Mouse (Mus musculus): Measurements from ENCODE around the gene Kcnj15.

DNA sequence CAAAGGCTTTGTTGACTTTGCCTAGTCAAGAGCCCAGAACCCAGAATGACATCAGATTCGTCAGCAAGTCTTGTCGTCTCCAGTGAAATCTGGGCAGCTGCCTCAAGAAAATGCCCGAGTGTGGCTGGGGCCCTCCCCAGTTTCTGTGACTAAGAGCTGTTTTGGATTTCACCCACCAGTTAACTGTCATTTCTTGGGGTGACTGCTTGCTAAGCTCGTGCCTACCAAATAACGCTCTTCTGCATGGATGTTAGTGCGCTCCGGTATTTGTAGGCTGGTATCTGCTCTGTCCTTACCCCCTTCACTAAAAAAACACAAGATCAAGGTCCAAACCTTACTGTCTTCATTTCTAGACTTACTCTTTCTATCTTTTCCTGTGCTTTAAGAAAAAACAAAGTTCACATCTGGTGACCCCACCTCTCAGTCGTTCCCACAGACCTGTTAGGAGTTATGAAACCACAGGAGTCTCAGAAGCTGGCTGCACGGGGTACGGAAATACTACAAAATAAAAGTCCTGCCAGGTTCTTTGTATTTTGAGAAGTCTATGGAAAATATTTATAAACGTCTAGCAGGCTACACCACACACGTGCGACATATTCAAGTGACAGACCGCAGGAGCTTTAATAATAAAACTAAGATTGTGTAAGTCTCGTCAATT lies 5.5 kb downstream of the Kcnj15 start:
- TF ChIP-seq CTCF (IDR thresholded peaks at IDR 0.05; ENCODE audit: control insufficient read depth, insufficient read depth, low read length) (no peak), POLR2A (IDR thresholded peaks at IDR 0.05; ENCODE audit: borderline replicate concordance, control insufficient read depth, low read depth, low read length) (no peak)

Data from bone marrow, adult 2 months (tissue).